Mouse (Mus musculus) cerebellum, adult 11-12 months (tissue): ENCODE results near the gene Cyb5r1.

Experiments used
- DNase-seq: peaks from one replicate; pipeline ENCODE4 v3.0.0; 2022

Gene Cyb5r1

DNA sequence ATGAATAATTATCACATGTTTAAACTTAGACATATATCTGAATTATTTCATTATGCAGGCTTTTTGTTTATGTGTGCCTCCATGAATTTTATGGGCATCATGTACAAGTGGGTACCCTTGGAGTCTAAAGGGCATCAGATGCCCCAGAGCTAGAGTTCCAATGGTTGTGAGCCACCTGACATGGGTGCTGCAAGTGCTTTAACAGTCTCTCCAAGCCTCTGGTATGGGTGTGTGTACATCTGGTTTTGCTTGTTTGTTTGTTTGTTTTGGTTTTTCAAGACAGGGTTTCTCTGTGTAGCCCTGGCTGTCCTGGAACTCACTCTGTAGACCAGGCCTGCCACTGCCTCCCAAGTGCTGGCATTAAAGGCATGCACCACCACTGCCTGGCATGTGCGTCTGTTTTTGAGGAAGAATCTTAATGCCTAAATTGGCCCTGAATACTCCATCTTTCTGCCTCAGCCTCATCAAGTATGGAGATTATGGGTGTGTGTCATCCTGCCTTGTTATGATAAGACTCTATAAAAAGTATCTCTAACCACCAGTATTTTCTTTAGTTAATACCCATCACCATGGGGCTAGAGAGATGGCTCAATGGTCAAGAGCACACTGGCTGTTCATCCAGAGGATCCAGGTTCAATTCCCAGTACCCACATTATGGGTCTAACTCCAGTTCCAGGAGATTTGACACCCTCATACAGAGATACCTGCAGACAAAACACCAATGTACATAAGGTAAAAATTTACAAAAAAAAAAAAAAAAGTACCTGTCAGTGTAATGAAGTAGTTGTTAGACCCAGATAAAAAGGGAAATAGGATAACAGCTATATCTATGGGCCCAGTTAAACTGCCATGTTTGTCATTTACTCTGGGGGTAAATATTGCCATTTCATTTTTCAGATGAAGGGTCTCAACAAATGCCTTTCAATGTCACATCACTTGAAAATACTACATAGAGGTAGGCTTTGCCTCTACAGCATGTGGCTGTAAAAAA lies 55.2 kb downstream of the Cyb5r1 start:
- no peak for DNase-seq
